Mouse (Mus musculus) small intestine, adult 2 months (tissue): Measurements from ENCODE around the gene Sntg2.

ENCODE experiments used
- CTCF ChIP-seq: fragments of 200-500 bp; IDR thresholded peaks from 2 replicates; pipeline ENCODE4 v1.5.1; 2012; ENCODE audit warnings: low read depth, mild to moderate bottlenecking, control low read depth, inconsistent platforms, low read length, moderate library complexity, mixed read lengths; ENCODE audit not compliant: insufficient replicate concordance, insufficient read length; ENCODE audit errors: extremely low read depth
- POLR2A ChIP-seq: fragments of 200-500 bp; IDR thresholded peaks from 2 replicates; pipeline ENCODE4 v1.6.1; 2012; ENCODE audit warnings: low read depth, mild to moderate bottlenecking, control low read depth, inconsistent platforms, low read length, moderate library complexity

GRCm38 (mm10) chr12:30181721-30182120 is 191.5 kb downstream of the Sntg2 start:
- no peak for TF ChIP-seq CTCF
- TF ChIP-seq POLR2A, result no peak
